Mouse (Mus musculus) embryo, embryonic 11 days (tissue): Measurements from ENCODE around the gene Epha6.

Experiments used
- DNase-seq: peaks from one replicate; pipeline ENCODE4 v3.0.0-alpha.2; 2015

Gene Epha6

DNA sequence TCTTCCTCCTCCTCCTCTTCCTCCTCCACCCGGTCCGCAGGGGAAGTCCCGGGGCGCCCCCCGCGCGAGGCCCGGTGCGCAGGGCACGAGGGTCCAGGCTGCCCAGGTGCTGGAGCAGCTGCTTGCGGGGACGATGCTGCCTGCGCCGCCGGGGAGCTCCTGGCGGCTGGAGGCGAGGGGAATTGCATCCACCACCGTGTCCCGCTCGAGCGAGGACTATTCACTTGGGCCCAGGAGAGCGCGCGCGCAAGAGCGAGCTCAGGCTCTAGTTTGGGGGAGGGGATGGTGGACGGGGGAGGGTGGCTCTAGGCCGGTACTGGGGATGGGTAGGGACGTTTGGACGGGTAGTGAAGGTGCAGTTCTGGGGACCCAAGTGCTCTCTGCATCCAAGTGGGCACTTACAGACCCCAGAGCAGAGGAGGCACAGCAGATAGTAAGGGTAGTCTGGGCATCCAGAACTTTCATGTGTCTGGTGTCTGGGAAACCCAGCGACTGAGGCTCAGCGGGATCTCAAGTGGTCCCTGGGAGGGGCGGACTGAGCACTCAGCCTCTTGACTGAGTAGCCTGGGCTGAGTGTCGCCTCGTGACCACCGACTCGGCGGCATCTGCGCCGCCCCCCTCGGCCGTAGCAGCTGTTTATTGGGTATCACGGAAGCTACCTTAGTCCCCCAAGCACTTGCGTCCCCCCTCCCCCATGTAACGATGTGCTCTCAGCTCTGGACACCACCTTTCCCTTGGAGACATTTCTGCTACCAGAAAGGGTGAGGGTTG is at the start of gene Epha6:
Gene Epha6 (minus strand): TSS at position 471 of the 771 bp plus-strand sequence.
- peak; percentile 77 for DNase-seq

DNA sequence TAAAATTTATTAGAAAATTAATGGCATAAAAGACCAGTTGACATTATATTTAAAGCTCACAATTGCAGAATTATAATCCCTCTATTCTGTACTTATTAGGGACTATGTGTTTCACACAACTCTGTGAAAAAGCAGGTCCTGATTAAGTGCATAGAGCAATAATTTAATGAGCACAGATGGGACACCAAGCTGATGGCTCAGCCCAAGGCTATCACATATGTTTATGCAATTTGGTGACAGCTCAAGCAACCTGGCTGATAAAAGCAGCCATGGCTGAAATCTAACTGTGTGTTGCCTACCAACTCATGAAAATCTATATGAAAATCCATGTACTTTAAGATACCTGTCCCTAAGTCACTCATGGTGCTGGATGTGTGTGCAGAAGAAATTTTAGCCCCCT is 46.4 kb upstream of the Epha6 start:
- DNase-seq = no peak

DNA sequence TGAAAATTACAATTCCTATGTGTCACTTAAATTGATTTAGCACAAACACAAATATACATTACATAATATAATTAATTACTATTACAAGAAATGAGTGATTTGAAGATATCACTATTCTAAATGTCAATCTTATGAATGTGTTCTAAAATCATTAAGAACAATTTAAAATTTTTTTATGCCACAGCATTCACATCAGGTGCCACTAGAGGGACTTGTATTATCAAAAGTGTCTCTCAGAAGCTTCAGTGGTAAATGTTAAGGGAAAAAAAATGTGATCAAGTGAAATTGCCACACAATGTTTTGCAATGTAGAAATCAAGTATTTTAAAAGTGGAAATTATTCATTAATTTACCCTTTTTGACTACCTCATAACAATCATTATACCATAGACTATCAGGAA is 22.8 kb upstream of the Epha6 start:
- no peak for DNase-seq

DNA sequence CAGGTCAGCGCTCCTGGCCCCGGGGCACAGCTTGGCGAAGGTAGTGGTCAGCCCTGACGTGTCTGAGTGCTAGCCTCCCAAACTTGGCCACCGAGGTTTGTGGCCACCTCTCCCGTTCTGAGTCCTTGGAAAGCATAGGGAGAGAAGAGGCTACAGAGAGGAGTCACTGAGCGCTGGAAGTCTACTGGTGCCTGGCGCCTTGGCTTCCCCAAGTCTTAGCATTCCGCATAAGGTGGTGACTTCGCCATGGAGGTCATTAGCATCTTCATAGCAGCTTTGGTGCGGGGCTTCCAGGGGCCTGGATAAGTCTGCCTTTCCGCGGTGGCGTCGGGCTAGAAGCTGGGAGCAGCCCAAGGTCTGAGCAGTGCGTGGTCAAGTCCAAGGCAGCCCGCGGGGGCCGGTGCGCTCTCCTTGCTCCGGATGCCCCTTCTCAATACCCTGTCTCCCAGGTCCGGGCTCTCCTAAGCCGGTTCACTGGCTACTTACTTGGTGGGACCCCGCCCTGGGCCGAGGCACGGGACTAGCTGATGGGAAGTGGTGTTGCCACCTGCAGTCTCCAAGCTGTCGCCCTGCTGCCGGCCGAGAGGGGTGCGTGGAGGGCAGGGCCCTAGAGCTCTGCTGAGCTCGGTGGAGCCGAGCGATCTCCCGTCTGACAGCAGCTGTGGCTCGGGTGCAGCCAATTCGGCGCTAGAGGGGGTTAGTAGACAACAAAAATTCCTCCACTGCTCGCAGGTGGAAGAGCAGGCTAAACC is 677 bp upstream of the Epha6 start:
- peak; percentile 83 for DNase-seq

DNA sequence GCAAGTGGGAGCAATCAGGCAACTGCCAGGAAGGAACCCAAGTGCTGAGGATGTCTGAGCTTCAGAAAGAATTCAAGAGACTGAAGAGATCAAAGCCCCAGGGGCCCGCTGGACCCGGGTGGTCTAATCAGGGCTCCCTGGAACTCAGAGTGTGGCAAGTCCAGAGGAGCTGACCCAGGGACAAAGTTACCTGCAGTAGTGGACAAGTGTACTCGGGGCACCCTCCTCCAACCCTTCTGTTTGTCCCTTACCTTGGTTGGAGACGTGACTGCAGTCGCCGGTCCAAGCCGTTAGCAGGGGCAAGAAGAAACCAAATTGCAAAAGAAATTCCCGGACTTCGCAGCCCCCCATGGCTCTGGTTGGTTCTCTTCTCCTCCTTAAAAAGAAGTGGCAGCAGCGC is 718 bp downstream of the Epha6 start:
- peak; percentile 7 for DNase-seq

DNA sequence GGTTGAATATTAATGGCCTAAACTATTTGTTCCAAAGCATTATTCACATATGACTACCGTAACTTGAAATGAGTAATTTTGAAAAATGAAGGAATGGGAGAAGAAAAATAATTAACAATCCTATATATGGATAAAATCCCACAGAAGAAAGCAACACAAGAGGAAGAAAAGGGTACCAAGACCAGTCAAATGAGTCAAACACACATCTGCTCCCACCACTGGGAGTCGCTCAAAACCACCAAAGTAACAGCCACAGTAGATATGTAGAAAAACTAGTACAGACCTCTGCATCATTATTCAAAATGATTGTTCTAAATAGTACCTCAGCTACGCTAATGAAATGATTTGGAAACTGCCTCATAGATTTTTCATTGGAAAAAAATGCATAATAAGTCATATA is 20.0 kb downstream of the Epha6 start:
- DNase-seq = no peak

- DNase-seq = no peak
Measured at GRCm38 (mm10) chr16:60584695-60585094, 20.6 kb downstream of the Epha6 start.

DNA sequence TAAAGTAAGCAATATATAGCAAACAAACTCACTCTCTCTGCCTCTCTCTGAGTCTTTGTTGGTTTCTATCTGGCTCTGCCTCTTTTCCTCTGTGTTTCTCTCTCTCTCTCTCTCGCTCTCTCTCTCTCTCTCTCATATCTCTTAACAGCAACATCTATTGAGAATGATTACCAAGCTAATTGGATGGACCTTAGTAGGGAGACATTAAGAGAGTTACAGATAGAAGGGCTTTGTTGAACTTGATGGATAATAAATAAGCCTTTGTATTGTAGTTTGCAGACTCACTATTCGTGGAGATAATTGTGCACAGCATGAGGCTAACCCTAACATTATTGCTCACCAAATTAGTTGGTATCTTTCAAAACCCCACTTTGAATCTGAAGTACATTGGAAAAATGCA is 34.8 kb downstream of the Epha6 start:
- no peak for DNase-seq

DNA sequence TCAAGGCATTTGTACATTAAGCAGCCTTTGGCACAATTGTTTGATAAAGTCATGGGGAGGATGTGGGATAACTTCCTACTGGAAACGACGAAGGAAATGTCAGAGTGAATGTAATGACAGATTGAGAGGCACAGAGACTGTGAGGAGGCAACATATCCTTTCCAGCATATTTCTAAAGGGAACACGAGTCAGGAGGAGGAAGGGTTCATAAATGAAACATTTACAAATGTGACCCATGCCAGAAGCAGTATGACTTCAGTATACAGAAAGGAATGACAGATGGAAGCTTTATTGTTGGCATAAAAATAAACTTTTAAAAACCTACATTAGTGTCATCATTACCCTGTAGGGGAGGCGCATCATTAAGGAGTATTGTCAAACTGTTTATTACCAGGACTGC is 60.9 kb downstream of the Epha6 start:
- DNase-seq = no peak

DNA sequence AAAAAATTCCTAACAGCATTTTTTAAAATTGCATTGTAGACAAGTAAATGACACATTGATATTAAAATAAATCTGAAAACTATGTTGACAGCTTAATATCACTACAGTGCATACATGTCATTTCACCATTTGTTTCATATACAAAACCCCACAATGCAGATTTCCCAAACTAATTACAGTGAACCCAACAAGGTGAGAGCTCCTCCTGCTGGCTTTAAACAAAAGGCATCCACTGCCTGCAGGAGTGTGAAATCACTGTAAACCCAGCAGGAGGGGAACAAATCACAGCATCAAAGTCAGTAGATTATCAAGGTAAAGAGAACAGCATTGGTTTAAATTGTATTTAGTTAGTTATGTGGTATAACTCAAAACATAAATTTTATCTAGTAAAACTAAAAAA is 67.1 kb downstream of the Epha6 start:
- peak; percentile 54 for DNase-seq

DNA sequence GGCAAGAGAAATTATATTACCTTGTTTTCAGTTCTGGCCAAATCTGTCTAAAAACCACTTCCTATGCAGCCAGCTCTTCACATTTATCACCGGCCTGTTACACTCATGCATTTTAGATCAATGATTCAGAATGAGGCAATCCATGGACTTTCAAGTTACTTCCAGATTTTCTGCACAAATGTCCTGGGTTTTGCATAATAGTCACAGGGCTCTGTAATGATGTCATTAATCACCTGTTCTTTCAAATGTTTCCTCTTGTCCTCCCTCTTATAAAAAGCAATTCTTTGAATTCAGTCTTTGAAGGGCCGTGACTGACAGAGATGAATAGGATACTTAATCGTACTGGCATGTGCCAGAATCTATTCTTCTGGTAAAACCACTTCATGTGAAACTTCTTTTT is 95.6 kb downstream of the Epha6 start:
- DNase-seq = peak; percentile 30

- no peak for DNase-seq
Measured at GRCm38 (mm10) chr16:60499567-60499966, 105.8 kb downstream of the Epha6 start.

- DNase-seq = no peak
Measured at GRCm38 (mm10) chr16:60475776-60476175, 129.6 kb downstream of the Epha6 start.

GRCm38 (mm10) chr16:60468200-60468785 is 137.0 kb downstream of the Epha6 start:
- no peak for DNase-seq

GRCm38 (mm10) chr16:60435283-60435682 is 170.0 kb downstream of the Epha6 start:
- peak; percentile 41 for DNase-seq

DNA sequence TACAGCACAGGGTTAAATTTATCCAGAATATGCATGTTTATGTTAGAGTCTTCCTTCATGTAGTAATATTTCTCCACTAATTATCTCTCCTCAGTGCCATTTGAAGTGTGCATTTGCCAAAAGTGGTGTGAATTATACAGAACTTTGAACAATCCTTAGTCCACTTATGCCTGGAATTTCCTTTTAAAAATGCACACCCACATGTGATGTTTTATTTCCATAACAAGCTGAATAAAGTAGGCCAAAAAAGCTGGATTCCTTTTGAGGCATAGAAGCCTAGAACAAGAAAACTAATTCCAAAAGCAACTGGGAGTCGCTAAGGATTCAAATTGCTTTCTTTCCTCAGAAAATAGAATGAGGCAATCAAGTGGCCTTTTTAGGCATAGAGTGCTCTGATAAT is 171.1 kb downstream of the Epha6 start:
- no peak for DNase-seq

- no peak for DNase-seq
Measured at GRCm38 (mm10) chr16:60395306-60395705, 210.0 kb downstream of the Epha6 start.

GRCm38 (mm10) chr16:60392961-60393360 is 212.4 kb downstream of the Epha6 start:
- peak; percentile 4 for DNase-seq

DNA sequence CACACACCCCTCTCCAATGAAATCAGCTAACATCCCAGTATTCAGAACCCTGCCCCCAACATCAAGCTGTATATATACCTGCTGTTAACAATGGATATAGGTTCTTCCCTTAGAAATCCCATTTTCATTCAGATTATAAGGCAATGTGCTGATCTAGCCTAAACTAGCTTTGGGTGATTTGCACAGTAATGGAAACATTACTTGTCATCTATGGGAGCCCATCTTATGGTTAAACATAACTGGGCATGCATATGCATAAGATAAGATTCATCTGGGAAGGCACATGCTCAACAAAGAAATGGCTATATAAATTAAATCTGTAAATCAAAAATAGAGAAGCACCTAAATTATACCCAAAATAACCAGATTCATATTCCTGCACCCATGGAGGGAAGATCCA is 230.2 kb downstream of the Epha6 start:
- DNase-seq = no peak

DNA sequence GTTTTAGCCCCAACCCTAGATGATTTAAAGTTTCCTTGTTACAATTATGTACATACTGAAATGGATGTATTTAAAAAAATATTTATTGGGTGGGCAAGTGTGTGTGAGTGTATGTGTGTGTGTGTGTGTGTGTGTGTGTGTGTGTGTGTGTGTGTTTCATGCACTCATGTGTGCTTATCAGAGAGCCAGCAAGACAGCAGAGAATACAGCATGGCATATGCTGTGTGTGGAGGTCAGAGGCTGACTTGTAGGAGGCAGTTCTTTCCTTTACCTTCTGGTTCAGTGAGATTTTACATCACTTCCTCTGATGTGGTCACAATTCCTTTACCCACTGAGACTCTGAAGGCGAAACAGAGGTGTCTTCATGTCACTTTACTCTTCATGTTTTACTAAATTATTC is 321.4 kb downstream of the Epha6 start:
- no peak for DNase-seq

GRCm38 (mm10) chr16:60274109-60274508 is 331.2 kb downstream of the Epha6 start:
- DNase-seq = no peak

DNA sequence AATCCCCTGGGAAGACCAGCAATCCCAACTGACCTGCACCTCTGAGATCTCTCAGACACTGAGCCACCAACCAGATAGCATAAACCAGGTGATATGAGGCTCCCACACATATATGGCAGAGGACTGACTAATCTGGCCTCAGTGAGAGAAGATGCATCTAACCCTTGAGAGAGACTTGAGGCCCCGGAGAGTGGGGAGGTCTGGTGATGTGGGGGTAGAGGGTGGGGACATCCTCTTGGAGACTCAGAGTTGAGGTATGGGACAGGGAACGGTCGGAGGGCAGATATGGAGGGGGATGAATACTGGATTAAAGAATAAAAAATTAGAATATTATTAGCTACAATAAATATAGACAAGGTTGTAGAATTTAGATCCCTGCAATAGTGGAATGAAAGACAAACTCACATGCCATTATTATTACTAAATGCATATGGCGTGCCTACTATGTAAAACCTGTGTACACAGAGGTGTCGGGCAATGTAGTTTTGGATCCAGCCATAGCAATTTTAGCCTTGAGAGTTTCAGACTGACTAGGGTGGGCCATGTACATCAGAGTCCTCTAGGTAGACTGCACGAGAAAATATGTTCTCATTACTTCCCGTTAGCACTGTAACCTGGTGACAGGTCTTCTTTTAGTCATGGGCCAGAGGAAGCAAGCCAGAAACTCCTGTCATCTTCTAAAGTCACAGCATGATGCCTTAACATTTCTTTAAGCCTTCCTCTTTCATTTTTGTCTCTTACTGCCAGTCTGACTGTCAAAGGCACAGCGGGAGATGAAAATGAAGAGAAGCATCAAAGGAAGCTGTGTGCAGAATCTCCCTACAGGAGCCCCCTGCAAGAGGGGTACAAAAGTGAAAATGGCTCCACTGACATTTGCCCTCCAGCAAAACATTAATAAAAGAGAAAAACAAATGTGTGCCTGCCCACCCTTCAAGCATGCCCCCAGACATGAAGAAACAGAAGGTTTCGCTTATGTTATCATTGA is 338.7 kb downstream of the Epha6 start:
- peak; percentile 24 for DNase-seq
